ENCODE assay signal across 13 mouse cellular contexts in genomic region chr6:22688678-22689126, GRCm38 (mm10).
DNase-seq lines count a peak whose midpoint lies in the region; ATAC-seq lines count a peak whose summit lies in the region.
"Had no signal": no experiment of that assay in that cellular context is flagged by ENCODE, and none has a peak within 500 bp of the region (broad histone marks: within the 10 kb centered on the region; RNA-seq: fewer than 3 reads in every experiment).

No protein-coding gene starts in this region.

- WGBS in forebrain, embryonic 11.5 days: 84% methylated on average over 7 of the region's 7 CpGs
- 86% methylated on average over 7 of the region's 7 CpGs for WGBS in forebrain, embryonic 10.5 days
- WGBS in embryonic facial prominence, embryonic 11.5 days: 67% methylated on average over 7 of the region's 7 CpGs
- 63% methylated on average over 7 of the region's 7 CpGs for WGBS in midbrain, embryonic 16.5 days

- H3K9ac ChIP-seq in forebrain, embryonic 11.5 days (ENCODE audit: low read length): no peak overlapping the region
- H3K9ac ChIP-seq in embryonic facial prominence, embryonic 11.5 days (replicated peaks; ENCODE audit: low read length): no peak overlapping the region
- H3K9ac ChIP-seq in midbrain, embryonic 16.5 days (ENCODE audit: low read depth, low read length): no peak overlapping the region
- H3K9ac ChIP-seq: embryonic facial prominence, embryonic 13.5 days; liver, embryonic 13.5 days had no signal

- intact Hi-C loops in left cerebral cortex, postnatal 4 days (cut with DNase I): no loop called here
- intact Hi-C loops in left cerebral cortex, postnatal 14 days (cut with DNase I): no loop called here

- no peaks in the 10 kb centered on the region for H3K27me3 ChIP-seq in forebrain, embryonic 11.5 days (ENCODE audit: control insufficient read depth, insufficient read depth, low read length)
- H3K27me3 ChIP-seq in forebrain, embryonic 10.5 days (ENCODE audit: poor library complexity, severe bottlenecking): no peaks in the 10 kb centered on the region
- H3K27me3 ChIP-seq in embryonic facial prominence, embryonic 11.5 days (ENCODE audit: control insufficient read depth, insufficient read depth, low read length): no peaks in the 10 kb centered on the region
- H3K27me3 ChIP-seq in midbrain, embryonic 16.5 days (ENCODE audit: control insufficient read depth, insufficient read depth, low read depth, low read length): no peaks in the 10 kb centered on the region
- H3K27me3 ChIP-seq: embryonic facial prominence, embryonic 13.5 days; liver, embryonic 13.5 days had no signal

- peak; percentile 30; the same call in 1 of the 2 replicates for ATAC-seq in forebrain, embryonic 11.5 days (replicated peaks; ENCODE audit: low FRiP score)
- ATAC-seq in embryonic facial prominence, embryonic 11.5 days (replicated peaks; ENCODE audit: insufficient number of reproducible peaks, low FRiP score, low TSS enrichment, low read depth): no peak
- ATAC-seq in midbrain, embryonic 16.5 days: peak; percentile 28; the same call in 1 of the 2 replicates

- no peak for DNase-seq in forebrain, embryonic 11.5 days (ENCODE audit: low spot score)
- no peak for DNase-seq in forebrain, embryonic 10.5 days (ENCODE audit: extremely low spot score, low spot score)
- DNase-seq in left cerebral cortex, postnatal 4 days: peak; percentile 73
- DNase-seq in left cerebral cortex, postnatal 14 days (ENCODE audit: low spot score in 2 of 2): no peak
- DNase-seq in embryonic facial prominence, embryonic 11.5 days (ENCODE audit: low spot score): peak; percentile 57
- DNase-seq in lung, postnatal 14 days: no peak
- DNase-seq in gastrocnemius, postnatal 4 days (ENCODE audit: low spot score in 2 of 2): no peak
- DNase-seq: adrenal gland, postnatal 25 days; liver, embryonic 13.5 days; right cerebral cortex, postnatal 14 days had no signal

- no peaks in the 10 kb centered on the region for H3K36me3 ChIP-seq in forebrain, embryonic 11.5 days (ENCODE audit: control insufficient read depth, insufficient read depth, low read length)
- no peaks in the 10 kb centered on the region for H3K36me3 ChIP-seq in forebrain, embryonic 10.5 days (replicated peaks)
- H3K36me3 ChIP-seq in embryonic facial prominence, embryonic 11.5 days (replicated peaks; ENCODE audit: control insufficient read depth, insufficient read depth, low read depth, low read length): no peaks in the 10 kb centered on the region
- H3K36me3 ChIP-seq in midbrain, embryonic 16.5 days (ENCODE audit: control insufficient read depth, insufficient read depth, low read length): no peaks in the 10 kb centered on the region
- H3K36me3 ChIP-seq: embryonic facial prominence, embryonic 13.5 days; liver, embryonic 13.5 days had no signal

- no peak overlapping the region for H3K4me3 ChIP-seq in forebrain, embryonic 11.5 days (ENCODE audit: low read depth, low read length)
- H3K4me3 ChIP-seq in forebrain, embryonic 10.5 days: no peak overlapping the region
- H3K4me3 ChIP-seq in embryonic facial prominence, embryonic 11.5 days (ENCODE audit: low read depth, low read length): no peak overlapping the region
- no peak overlapping the region for H3K4me3 ChIP-seq in midbrain, embryonic 16.5 days (ENCODE audit: low read depth, low read length)
- H3K4me3 ChIP-seq: embryonic facial prominence, embryonic 13.5 days; liver, embryonic 13.5 days had no signal

- no peak overlapping the region for H3K27ac ChIP-seq in forebrain, embryonic 11.5 days (ENCODE audit: low read depth, low read length)
- no peak overlapping the region for H3K27ac ChIP-seq in forebrain, embryonic 10.5 days
- H3K27ac ChIP-seq in embryonic facial prominence, embryonic 11.5 days (replicated peaks; ENCODE audit: low read depth, low read length): no peak overlapping the region
- H3K27ac ChIP-seq in midbrain, embryonic 16.5 days (ENCODE audit: low read length): no peak overlapping the region
- H3K27ac ChIP-seq: embryonic facial prominence, embryonic 13.5 days; liver, embryonic 13.5 days; stomach, postnatal 0 days had no signal

- H3K9me3 ChIP-seq in forebrain, embryonic 11.5 days (ENCODE audit: control insufficient read depth, low read length): peaks cover 2% of the 10 kb centered on the region; the same call in 1 of the 2 replicates
- peaks cover 8% of the 10 kb centered on the region; the same call in 1 of the 2 replicates for H3K9me3 ChIP-seq in forebrain, embryonic 10.5 days
- no peaks in the 10 kb centered on the region for H3K9me3 ChIP-seq in embryonic facial prominence, embryonic 11.5 days (replicated peaks; ENCODE audit: control insufficient read depth, low read length)
- no peaks in the 10 kb centered on the region for H3K9me3 ChIP-seq in midbrain, embryonic 16.5 days (replicated peaks; ENCODE audit: control insufficient read depth, low read length, poor library complexity, severe bottlenecking)
- H3K9me3 ChIP-seq: embryonic facial prominence, embryonic 13.5 days; liver, embryonic 13.5 days had no signal

- no peaks in the 10 kb centered on the region for H3K4me1 ChIP-seq in forebrain, embryonic 11.5 days (replicated peaks; ENCODE audit: control insufficient read depth, insufficient read depth, low read length)
- H3K4me1 ChIP-seq in forebrain, embryonic 10.5 days: peaks cover 6% of the 10 kb centered on the region; the same call in 1 of the 2 replicates
- H3K4me1 ChIP-seq in embryonic facial prominence, embryonic 11.5 days (ENCODE audit: control insufficient read depth, insufficient read depth, low read length): no peaks in the 10 kb centered on the region
- H3K4me1 ChIP-seq in midbrain, embryonic 16.5 days (ENCODE audit: control insufficient read depth, insufficient read depth, low read length): 0 out of 2 replicates have a peak, but pooled peaks cover 3% of the 10 kb centered on the region
- H3K4me1 ChIP-seq: liver, embryonic 13.5 days had no signal

- H3K4me2 ChIP-seq in forebrain, embryonic 11.5 days (ENCODE audit: low read depth, low read length, severe bottlenecking): no peak overlapping the region
- H3K4me2 ChIP-seq in embryonic facial prominence, embryonic 11.5 days (ENCODE audit: low read depth, low read length): no peak overlapping the region
- H3K4me2 ChIP-seq in midbrain, embryonic 16.5 days (ENCODE audit: low read length): no peak overlapping the region
- H3K4me2 ChIP-seq: embryonic facial prominence, embryonic 13.5 days; liver, embryonic 13.5 days had no signal

Comparison
In these comparisons a context has a peak if more than half of its experiments do, and no peak if none do; other contexts are left out.
1. DNase-seq: peak in left cerebral cortex, postnatal 4 days (single experiment) and embryonic facial prominence, embryonic 11.5 days (single experiment); none in forebrain, embryonic 11.5 days (single experiment), forebrain, embryonic 10.5 days (single experiment), left cerebral cortex, postnatal 14 days (0 of 2), lung, postnatal 14 days (single experiment) and gastrocnemius, postnatal 4 days (0 of 2).